Mouse (Mus musculus): Measurements from ENCODE around the gene Olfr1415. TPM values are rescaled to one million over a fixed set of nuclear protein-coding genes. Genes with fewer than 3 reads are reported as not detected.
"Not testable (repeated sequence)": the region's sequence is repeated elsewhere in the genome, so short reads cannot be mapped to it uniquely, and the experiment has no call there.

Gene Olfr1415
- polyA plus RNA-seq, 1 experiment from 2014 or later = not detected

DNA sequence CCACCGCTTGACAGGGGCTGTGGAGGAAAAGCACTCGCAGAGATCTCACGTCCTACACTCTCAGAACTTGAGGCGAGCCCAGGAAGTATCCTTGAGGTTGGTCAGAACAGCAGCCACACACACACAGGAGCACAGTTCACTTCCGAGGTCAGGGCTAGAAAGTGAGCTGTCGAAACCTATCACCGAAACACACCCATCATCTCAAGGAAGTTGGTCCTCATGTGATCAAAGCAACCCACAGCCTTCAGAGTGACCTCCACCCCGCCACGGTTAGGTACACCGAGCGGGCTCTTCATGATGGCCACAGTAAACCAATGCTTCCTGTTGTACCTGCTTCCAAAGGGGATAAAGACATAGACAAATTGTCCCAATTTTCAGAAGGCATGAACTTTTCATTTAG lies 19.5 kb upstream of the Olfr1415 start:
- DNase-seq (ENCODE audit: low spot score) = no peak
- WGBS = 77% methylated on average over 11 of the region's 11 CpGs
- Histone ChIP-seq H3K27ac (no peak overlapping the region), H3K9ac (ENCODE audit: low read depth, low read length) (no peak overlapping the region), H3K4me1 (replicated peaks; ENCODE audit: insufficient read depth, low read length) (no peaks in the 10 kb centered on the region), H3K27me3 (ENCODE audit: insufficient read depth, low read length) (no peaks in the 10 kb centered on the region), H3K4me2 (ENCODE audit: low read length) (no peak overlapping the region), H3K4me3 (replicated peaks; ENCODE audit: low read depth, low read length) (no peak overlapping the region), H3K36me3 (ENCODE audit: insufficient read depth, low read length) (no peaks in the 10 kb centered on the region), H3K9me3 (replicated peaks; ENCODE audit: low read length) (no peaks in the 10 kb centered on the region)
- no peak for ATAC-seq (replicated peaks; ENCODE audit: low FRiP score, low read depth)
- TF ChIP-seq CTCF (IDR thresholded peaks at IDR 0.05; ENCODE audit: low read depth) = no peak

DNA sequence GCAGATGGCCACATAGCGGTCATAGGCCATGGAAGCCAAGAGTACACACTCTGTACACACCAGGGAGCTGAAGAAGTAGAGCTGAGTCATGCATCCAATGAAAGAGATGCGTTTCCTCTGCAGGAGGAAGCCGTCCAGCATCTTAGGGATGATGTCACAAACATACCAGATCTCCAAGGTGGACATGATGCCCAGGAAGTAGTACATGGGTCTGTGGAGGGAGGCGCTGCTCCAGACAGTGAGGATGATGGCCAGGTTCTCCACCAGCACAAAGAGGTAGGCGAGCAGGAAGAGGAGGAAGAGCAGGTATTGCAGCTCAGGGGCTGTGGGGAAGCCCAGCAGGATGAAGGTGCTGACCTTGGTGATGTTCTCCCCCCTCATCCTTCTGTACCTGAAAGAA lies 15.7 kb upstream of the Olfr1415 start:
- not testable (repeated sequence) for H3K4me1 ChIP-seq (replicated peaks; ENCODE audit: insufficient read depth, low read length); H3K36me3 ChIP-seq (ENCODE audit: insufficient read depth, low read length); H3K27ac ChIP-seq; H3K9me3 ChIP-seq (replicated peaks; ENCODE audit: low read length); H3K27me3 ChIP-seq (ENCODE audit: insufficient read depth, low read length); H3K9ac ChIP-seq (ENCODE audit: low read depth, low read length); H3K4me2 ChIP-seq (ENCODE audit: low read length); H3K4me3 ChIP-seq (replicated peaks; ENCODE audit: low read depth, low read length); ATAC-seq (replicated peaks; ENCODE audit: low FRiP score, low read depth); DNase-seq (ENCODE audit: low spot score)
- WGBS = 91% methylated on average over 4 of the region's 5 CpGs

DNA sequence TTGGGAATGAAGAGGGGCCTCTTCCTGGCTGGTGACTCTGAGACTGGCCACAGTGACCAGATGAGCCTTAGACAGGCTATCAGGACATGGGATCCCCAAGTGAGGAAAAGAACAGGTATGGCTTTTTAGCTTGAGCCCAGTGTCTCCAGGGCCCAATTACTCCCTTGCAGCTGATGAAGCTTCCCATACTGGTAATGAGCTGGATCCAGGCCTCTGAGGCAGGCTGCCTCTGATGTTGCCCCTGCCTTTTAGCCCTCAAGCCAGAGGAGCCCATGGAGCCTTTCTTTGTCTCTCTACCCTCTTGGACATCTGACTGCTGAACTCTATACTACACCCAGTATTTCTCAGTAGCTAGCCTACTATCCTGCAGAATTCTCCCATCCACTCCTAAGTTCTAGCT lies 10.9 kb downstream of the Olfr1415 start, which contains the start of gene Olfr1416:
Gene Olfr1416, minus strand, starts transcription at position 101 of the 400 bp plus-strand sequence.
- TF ChIP-seq CTCF (IDR thresholded peaks at IDR 0.05; ENCODE audit: low read depth) = no peak
- Histone ChIP-seq H3K4me1 (replicated peaks; ENCODE audit: insufficient read depth, low read length) (no peaks in the 10 kb centered on the region), H3K9me3 (replicated peaks; ENCODE audit: low read length) (no peaks in the 10 kb centered on the region), H3K4me3 (replicated peaks; ENCODE audit: low read depth, low read length) (no peak within 1 kb of the TSS), H3K4me2 (ENCODE audit: low read length) (no peak within 1 kb of the TSS), H3K9ac (ENCODE audit: low read depth, low read length) (no peak within 1 kb of the TSS), H3K36me3 (ENCODE audit: insufficient read depth, low read length) (no peaks in the 10 kb centered on the region), H3K27me3 (ENCODE audit: insufficient read depth, low read length) (no peaks in the 10 kb centered on the region), H3K27ac (no peak within 1 kb of the TSS)
- ATAC-seq (replicated peaks; ENCODE audit: low FRiP score, low read depth) = no peak
- DNase-seq (ENCODE audit: low spot score) = no peak

DNA sequence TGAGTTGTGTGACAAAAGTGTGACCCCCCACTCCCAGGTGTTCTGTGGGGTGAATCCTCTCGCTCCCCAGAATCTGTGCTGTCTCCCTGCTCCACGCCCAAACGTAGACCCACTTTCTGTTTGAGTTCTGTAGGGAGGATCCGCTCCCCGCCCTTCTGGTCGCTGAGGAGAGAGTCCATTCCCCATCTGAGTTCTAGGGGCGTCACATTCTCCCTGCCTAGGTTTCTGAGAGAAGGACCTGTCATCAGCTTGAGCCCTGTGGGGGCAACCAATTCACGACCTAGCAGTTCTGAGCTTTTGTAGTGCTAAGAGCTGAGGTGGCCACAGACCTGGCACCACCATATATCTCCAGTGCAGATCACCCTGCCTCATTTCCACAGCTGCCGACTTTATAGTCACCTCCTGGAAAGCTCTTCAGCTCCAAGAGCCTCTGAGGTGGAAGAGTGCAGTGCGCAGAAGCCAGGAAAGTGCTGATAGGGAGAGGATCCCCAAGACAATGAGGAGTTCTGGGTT lies 21.8 kb downstream of the Olfr1415 start:
- DNase-seq (ENCODE audit: low spot score) = peak; percentile 46
- Histone ChIP-seq H3K9me3 (replicated peaks; ENCODE audit: low read length) (no peaks in the 10 kb centered on the region), H3K4me3 (replicated peaks; ENCODE audit: low read depth, low read length) (peak overlapping the region; percentile 91), H3K4me2 (ENCODE audit: low read length) (peak overlapping the region; percentile 66), H3K27me3 (ENCODE audit: insufficient read depth, low read length) (no peaks in the 10 kb centered on the region), H3K36me3 (ENCODE audit: insufficient read depth, low read length) (0 out of 2 replicates have a peak, but pooled peaks cover 16% of the 10 kb centered on the region), H3K27ac (peak overlapping the region; percentile 55), H3K4me1 (replicated peaks; ENCODE audit: insufficient read depth, low read length) (peaks cover 4% of the 10 kb centered on the region; the same call in 1 of the 2 replicates), H3K9ac (ENCODE audit: low read depth, low read length) (peak overlapping the region; percentile 98)
- no peak for TF ChIP-seq CTCF (IDR thresholded peaks at IDR 0.05; ENCODE audit: low read depth)
- 2% methylated on average over 10 of the region's 10 CpGs for WGBS
- ATAC-seq (replicated peaks; ENCODE audit: low FRiP score, low read depth) = peak; percentile 73

DNA sequence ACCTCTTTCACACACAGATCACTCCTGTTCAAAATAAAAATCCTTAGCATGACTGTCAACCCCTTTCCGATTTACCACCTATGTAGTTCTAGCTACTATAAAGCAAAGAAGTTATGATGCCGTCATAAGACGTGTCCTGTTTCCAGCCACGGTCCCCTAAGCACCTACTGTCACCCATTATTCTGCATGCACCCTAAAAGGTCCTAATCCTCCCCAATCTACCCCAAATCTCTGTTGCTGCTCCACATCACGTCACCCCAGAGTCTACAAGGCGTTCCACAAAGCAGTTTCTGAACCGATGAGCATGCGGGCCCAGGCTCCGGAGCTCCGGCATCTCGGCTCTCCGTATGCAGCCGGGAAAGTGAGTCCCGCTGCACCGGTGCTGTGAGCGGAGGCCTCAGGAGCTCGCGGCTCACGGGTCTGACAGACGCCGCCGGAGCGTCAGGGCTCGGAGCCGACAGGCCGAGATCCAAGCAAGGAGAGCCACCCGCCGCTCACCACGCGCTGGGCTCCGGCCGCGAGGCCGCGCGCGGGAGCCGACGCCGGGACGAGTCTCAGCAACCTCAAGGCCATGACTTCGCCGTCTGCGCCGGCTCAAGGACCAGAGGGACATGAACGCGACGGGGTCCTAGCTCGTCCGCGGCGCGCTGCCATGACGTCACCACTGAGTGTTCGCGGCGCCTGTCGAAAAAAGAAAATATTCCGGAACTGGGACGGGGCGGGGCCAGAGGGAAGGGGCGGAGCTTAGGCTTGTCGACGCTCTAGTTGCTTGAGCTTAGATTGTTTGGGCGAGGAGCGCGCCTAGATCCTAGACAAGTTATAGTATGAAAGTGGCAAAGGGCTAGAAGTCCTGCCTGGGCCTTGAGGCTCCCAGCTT lies 22.5 kb downstream of the Olfr1415 start, which contains the start of gene Ndufa10:
Gene Ndufa10, minus strand, starts transcription at position 696 of the 877 bp plus-strand sequence.
- under 1% methylated on average over 67 of the region's 67 CpGs for WGBS
- Histone ChIP-seq H3K36me3 (ENCODE audit: insufficient read depth, low read length) (0 out of 2 replicates have a peak, but pooled peaks cover 19% of the 10 kb centered on the region), H3K4me1 (replicated peaks; ENCODE audit: insufficient read depth, low read length) (peaks cover 4% of the 10 kb centered on the region; the same call in 1 of the 2 replicates), H3K4me3 (replicated peaks; ENCODE audit: low read depth, low read length) (peak within 1 kb of the TSS; percentile 91), H3K27ac (peak within 1 kb of the TSS; percentile 71), H3K9me3 (replicated peaks; ENCODE audit: low read length) (no peaks in the 10 kb centered on the region), H3K4me2 (ENCODE audit: low read length) (peak within 1 kb of the TSS; percentile 66), H3K27me3 (ENCODE audit: insufficient read depth, low read length) (no peaks in the 10 kb centered on the region), H3K9ac (ENCODE audit: low read depth, low read length) (peak within 1 kb of the TSS; percentile 98)
- peak; percentile 93 for ATAC-seq (replicated peaks; ENCODE audit: low FRiP score, low read depth)
- DNase-seq (ENCODE audit: low spot score) = peak; percentile 95
- TF ChIP-seq CTCF (IDR thresholded peaks at IDR 0.05; ENCODE audit: low read depth) = no peak

DNA sequence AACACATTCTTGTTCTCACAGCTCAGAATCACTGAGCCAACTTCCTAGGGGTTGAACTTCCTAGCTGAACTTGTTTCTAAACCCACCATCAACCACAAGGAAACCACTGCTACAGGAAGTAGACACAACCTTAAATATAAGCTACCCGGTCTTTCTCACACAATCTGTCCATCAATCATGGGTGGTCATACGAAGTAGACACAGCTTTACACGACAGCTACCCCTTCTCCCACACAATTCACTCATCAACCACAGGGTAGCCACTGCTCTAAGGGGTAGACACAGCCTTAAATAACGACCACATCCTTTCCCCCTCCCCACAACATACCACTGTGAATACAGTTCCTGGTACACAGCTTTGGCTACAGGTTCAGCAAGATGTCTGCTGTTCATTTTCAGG lies 27.0 kb downstream of the Olfr1415 start:
- Histone ChIP-seq H3K27me3 (ENCODE audit: insufficient read depth, low read length) (no peaks in the 10 kb centered on the region), H3K4me1 (replicated peaks; ENCODE audit: insufficient read depth, low read length) (peaks cover 4% of the 10 kb centered on the region; the same call in 1 of the 2 replicates), H3K9ac (ENCODE audit: low read depth, low read length) (no peak overlapping the region), H3K36me3 (ENCODE audit: insufficient read depth, low read length) (peaks cover 50% of the 10 kb centered on the region), H3K27ac (no peak overlapping the region), H3K4me2 (ENCODE audit: low read length) (no peak overlapping the region), H3K4me3 (replicated peaks; ENCODE audit: low read depth, low read length) (no peak overlapping the region), H3K9me3 (replicated peaks; ENCODE audit: low read length) (no peaks in the 10 kb centered on the region)
- ATAC-seq (replicated peaks; ENCODE audit: low FRiP score, low read depth) (no peak), DNase-seq (ENCODE audit: low spot score) (no peak)
- no peak for TF ChIP-seq CTCF (IDR thresholded peaks at IDR 0.05; ENCODE audit: low read depth)
- 77% methylated on average over 4 of the region's 4 CpGs for WGBS

All from kidney, postnatal 0 days (tissue).